Mouse (Mus musculus) Patski (cell line): ENCODE measurements around the gene Leo1. TPM values are rescaled to one million over a fixed set of nuclear protein-coding genes. Genes with fewer than 3 reads are reported as not detected.

Source experiments
- ATAC-seq: fragments of 100-300 bp; one replicate; pipeline ENCODE4 v1.8.0; 2021
- CTCF ChIA-PET: fragments of 350-600 bp; sonication (Branson Sonifier 250); formaldehyde crosslinking; loops from one replicate; lab custom pipeline; 2022; ENCODE audit warnings: inconsistent platforms; lab: Charles Lee
- POLR2A ChIA-PET: fragments of 350-600 bp; sonication (Branson Sonifier 250); formaldehyde crosslinking; loops from one replicate; lab custom pipeline; 2022; ENCODE audit warnings: antibody characterized with exemption, inconsistent platforms; lab: Charles Lee
- DNase-seq: peaks from one replicate; pipeline ENCODE4 v3.0.0-alpha.2; 2011; ENCODE audit warnings: low read depth, low spot score
- H3K27me3 ChIP-seq: fragments of 371-371 bp; one replicate; pipeline ENCODE4 v1.5.1; 2021
- CTCF ChIP-seq: fragments of 100-300 bp; IDR thresholded peaks from one replicate; pipeline ENCODE4 v1.5.1; 2021
- in situ Hi-C: fragments of 300-500 bp; cut with MboI; formaldehyde crosslinking; loops from 3 replicates; pipeline ENCODE4 v1.11.1; 2018; ENCODE audit warnings: low pct_unique_long_range_greater_than_20kb, mixed read lengths
- polyA plus RNA-seq: library from polyadenylated mRNA; unstranded; gene quantifications from one replicate; pipeline ENCODE4 v1.2.3, GENCODE M21; 2021

The Leo1 gene
- polyA plus RNA-seq, 1 experiment from 2014 or later: 38.3 TPM

GRCm38 (mm10) chr9:75494407-75495005 is 53.2 kb downstream of the Leo1 start:
- no peaks in the 10 kb centered on the region for H3K27me3 ChIP-seq
- POLR2A ChIA-PET: interaction anchor here (1.3 kb wide), 1 partner anchor 8 kb away, joined by 4 read pairs; no protein-coding TSS in a partner anchor

GRCm38 (mm10) chr9:75495945-75496344 is 54.6 kb downstream of the Leo1 start:
- ChIA-PET POLR2A (interaction anchor here (1.3 kb wide), 1 partner anchor 9 kb away, joined by 4 read pairs; no protein-coding TSS in a partner anchor), CTCF (no interaction called here)
- no peak for TF ChIP-seq CTCF
- in situ Hi-C loops: no loop called here
- no peak for ATAC-seq
- no peaks in the 10 kb centered on the region for H3K27me3 ChIP-seq
- DNase-seq: no peak

More at GRCm38 (mm10) chr9:75494407-75495005, 53.2 kb downstream of the Leo1 start:
- in situ Hi-C loops: no loop called here
- CTCF ChIA-PET: interaction anchor here (0.6 kb wide), 1 partner anchor 841 kb away, joined by 3 read pairs; no protein-coding TSS in a partner anchor
- no peak for DNase-seq
- TF ChIP-seq CTCF: no peak
- ATAC-seq: no peak

- POLR2A ChIA-PET: interaction anchor here (0.6 kb wide), 1 partner anchor 184 kb away, joined by 3 read pairs; no protein-coding TSS in a partner anchor
- in situ Hi-C loops: no loop called here
- DNase-seq (no peak), ATAC-seq (no peak)
- no peak for TF ChIP-seq CTCF
- CTCF ChIA-PET: interaction anchor here (0.6 to 1.9 kb wide), 5 partner anchors 9 to 206 kb away, joined by 3 to 5 read pairs (median 4); no protein-coding TSS in a partner anchor
- H3K27me3 ChIP-seq: no peaks in the 10 kb centered on the region
Measured at GRCm38 (mm10) chr9:75498571-75498970, 57.2 kb downstream of the Leo1 start.

- ATAC-seq: no peak
- no peak for TF ChIP-seq CTCF
- no peak for DNase-seq
- no peaks in the 10 kb centered on the region for H3K27me3 ChIP-seq
- in situ Hi-C loops: no loop called here
- CTCF ChIA-PET: interaction anchor here (1.8 to 1.9 kb wide), 2 partner anchors 10 to 17 kb away, joined by 4 to 5 read pairs; no protein-coding TSS in a partner anchor
- POLR2A ChIA-PET: no interaction called here
Measured at GRCm38 (mm10) chr9:75504311-75504710, 63.0 kb downstream of the Leo1 start.

GRCm38 (mm10) chr9:75511236-75511939 is 70.1 kb downstream of the Leo1 start:
- TF ChIP-seq CTCF: no peak
- no peak for DNase-seq
- ChIA-PET CTCF (interaction anchor here (2.4 kb wide), 1 partner anchor 10 kb away, joined by 7 read pairs; no protein-coding TSS in a partner anchor), POLR2A (no interaction called here)
- ATAC-seq: no peak
- no peaks in the 10 kb centered on the region for H3K27me3 ChIP-seq
- in situ Hi-C loops: no loop called here

GRCm38 (mm10) chr9:75515464-75516113 is 74.3 kb downstream of the Leo1 start:
- no peak for DNase-seq

More at GRCm38 (mm10) chr9:75515464-75516113, 74.3 kb downstream of the Leo1 start:
- no peaks in the 10 kb centered on the region for H3K27me3 ChIP-seq
- in situ Hi-C loops: no loop called here
- ATAC-seq: peak; percentile 67
- ChIA-PET CTCF (interaction anchor here (0.9 to 1.6 kb wide), 6 partner anchors 11 to 232 kb away, joined by 3 to 6 read pairs (median 4); no protein-coding TSS in a partner anchor), POLR2A (no interaction called here)
- peak; percentile 80 for TF ChIP-seq CTCF

Other genes starting within 250 kb of the Leo1 start
- gene Myo5c, start 209.5 kb upstream of the Leo1 start, polyA plus RNA-seq: 20.1 TPM
- gene Gnb5, start 135.2 kb upstream of the Leo1 start, polyA plus RNA-seq: 58.9 TPM
- gene Bcl2l10, start 93.8 kb upstream of the Leo1 start, polyA plus RNA-seq: 0.08 TPM
- 74.9 TPM for gene Mapk6, start 31.5 kb upstream of the Leo1 start, polyA plus RNA-seq
- gene Tmod3, start 118.1 kb downstream of the Leo1 start, polyA plus RNA-seq: 83.5 TPM
- 2.1 TPM for gene Tmod2, start 169.8 kb downstream of the Leo1 start, polyA plus RNA-seq
- gene Lysmd2, start 184.2 kb downstream of the Leo1 start, polyA plus RNA-seq: 17.2 TPM
- not detected for gene Scg3, start 242.5 kb downstream of the Leo1 start, polyA plus RNA-seq